Mouse (Mus musculus) brown adipose tissue, adult 24 weeks (tissue): ENCODE measurements around the gene Kcnj2. TPM values are rescaled to one million over a fixed set of nuclear protein-coding genes. Genes with fewer than 3 reads are reported as not detected.
A peak's percentile ranks its signal among the peaks of the same experiment; 100 is the strongest.

ENCODE experiments used
- H3K27ac ChIP-seq: fragments of 200-500 bp; replicated peaks from 2 replicates; pipeline ENCODE4 v1.5.1; 2012; ENCODE audit warnings: low read depth, mild to moderate bottlenecking, low read length
- H3K4me1 ChIP-seq: fragments of 200-500 bp; 2 replicates; pipeline ENCODE4 v1.6.1; 2012; ENCODE audit warnings: low read length, mixed read lengths; ENCODE audit not compliant: control insufficient read depth, insufficient read depth, insufficient read length
- H3K4me3 ChIP-seq: fragments of 200-500 bp; 2 replicates; pipeline ENCODE4 v1.5.1; 2012; ENCODE audit warnings: low read depth, mild to moderate bottlenecking, low read length, moderate library complexity; ENCODE audit not compliant: insufficient read depth
- polyA plus RNA-seq: library from polyadenylated mRNA; stranded (reverse); fragments of >200 nt; gene quantifications from 2 replicates; pipeline ENCODE4 v1.2.4, GENCODE M21; 2012; ENCODE audit not compliant: missing spikeins, insufficient read depth, insufficient read length

Gene Kcnj2
- polyA plus RNA-seq, 1 experiment: 0.75 TPM

- Histone ChIP-seq H3K4me3 (no peak overlapping the region), H3K27ac (no peak overlapping the region), H3K4me1 (no peaks in the 10 kb centered on the region)
Measured at GRCm38 (mm10) chr11:111070460-111070859, 4.5 kb downstream of the Kcnj2 start.

- Histone ChIP-seq H3K4me3 (no peak overlapping the region), H3K4me1 (no peaks in the 10 kb centered on the region), H3K27ac (no peak overlapping the region)
Measured at GRCm38 (mm10) chr11:111074131-111074530, 8.2 kb downstream of the Kcnj2 start.

DNA sequence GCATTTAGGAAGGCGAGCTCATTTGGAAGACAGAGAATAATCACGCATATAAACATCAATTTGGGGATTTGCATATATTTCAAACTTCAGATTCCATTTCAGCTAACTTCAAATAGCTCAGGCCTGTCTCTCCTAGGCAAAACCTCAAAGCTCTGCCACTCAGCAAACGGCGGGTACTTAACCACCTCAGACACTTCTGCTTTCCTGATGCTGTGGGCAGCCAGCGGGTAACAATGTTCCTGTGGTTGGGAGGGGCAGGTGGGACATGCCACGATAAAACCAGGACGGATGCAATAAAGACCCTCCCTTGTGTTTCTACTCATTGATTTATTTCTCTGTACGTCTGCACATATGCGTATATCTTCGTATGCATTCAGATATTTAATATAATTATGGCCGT is 12.1 kb downstream of the Kcnj2 start:
- H3K4me1 ChIP-seq: no peaks in the 10 kb centered on the region
- no peak overlapping the region for H3K4me3 ChIP-seq
- no peak overlapping the region for H3K27ac ChIP-seq

- no peak overlapping the region for H3K27ac ChIP-seq
- no peak overlapping the region for H3K4me3 ChIP-seq
- no peaks in the 10 kb centered on the region for H3K4me1 ChIP-seq
Measured at GRCm38 (mm10) chr11:111083009-111083408, 17.0 kb downstream of the Kcnj2 start.

- Histone ChIP-seq H3K27ac (peak overlapping the region; percentile 24; the same call in 1 of the 2 replicates), H3K4me1 (peaks cover 3% of the 10 kb centered on the region; the same call in 1 of the 2 replicates), H3K4me3 (no peak overlapping the region)
Measured at GRCm38 (mm10) chr11:111086933-111087332, 21.0 kb downstream of the Kcnj2 start.

DNA sequence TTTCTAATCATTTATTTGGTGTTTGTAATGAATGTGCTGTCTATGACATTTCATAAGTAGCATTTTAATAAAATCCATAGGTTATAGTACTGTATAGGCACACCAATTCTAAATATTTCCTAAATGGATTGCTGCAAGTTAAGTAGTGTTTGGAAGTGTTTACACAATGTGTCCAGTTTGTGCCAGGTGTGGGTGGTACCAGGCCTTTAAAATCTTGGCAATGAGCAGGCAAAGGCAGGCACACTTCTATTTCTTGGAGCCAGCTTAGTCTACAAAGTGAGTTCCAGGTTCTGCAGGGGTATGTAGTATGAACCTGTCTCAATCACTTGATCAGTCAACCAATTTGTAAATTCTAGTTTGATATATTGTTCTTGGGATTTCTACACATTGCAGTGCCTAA is 22.3 kb downstream of the Kcnj2 start:
- H3K27ac ChIP-seq: no peak overlapping the region
- no peak overlapping the region for H3K4me3 ChIP-seq
- peaks cover 3% of the 10 kb centered on the region; the same call in 1 of the 2 replicates for H3K4me1 ChIP-seq

GRCm38 (mm10) chr11:111088812-111089211 is 22.8 kb downstream of the Kcnj2 start:
- no peak overlapping the region for H3K27ac ChIP-seq
- H3K4me3 ChIP-seq: no peak overlapping the region
- peaks cover 3% of the 10 kb centered on the region; the same call in 1 of the 2 replicates for H3K4me1 ChIP-seq

GRCm38 (mm10) chr11:111091117-111091516 is 25.2 kb downstream of the Kcnj2 start:
- H3K4me1 ChIP-seq: peaks cover 3% of the 10 kb centered on the region; the same call in 1 of the 2 replicates
- no peak overlapping the region for H3K4me3 ChIP-seq

DNA sequence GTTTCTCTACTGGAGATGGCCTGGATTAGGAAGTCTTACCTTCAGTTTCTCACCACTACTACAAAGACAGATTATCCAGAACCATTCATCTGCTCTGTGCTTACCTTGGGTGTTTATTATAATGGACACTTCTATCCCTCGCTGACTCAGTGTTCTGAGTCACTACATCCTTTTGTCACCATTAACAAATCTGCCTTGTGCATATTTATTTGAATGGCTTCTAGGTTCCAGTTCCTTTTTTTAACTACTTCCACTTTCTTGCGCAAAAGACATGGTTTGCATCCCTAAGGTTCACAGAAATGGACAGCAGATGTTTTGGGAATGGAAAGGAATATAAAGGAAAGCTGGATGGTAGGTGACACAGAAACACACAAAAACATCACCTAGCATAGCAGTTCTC is 27.0 kb downstream of the Kcnj2 start:
- peaks cover 3% of the 10 kb centered on the region; the same call in 1 of the 2 replicates for H3K4me1 ChIP-seq
- H3K27ac ChIP-seq: no peak overlapping the region
- no peak overlapping the region for H3K4me3 ChIP-seq

More at GRCm38 (mm10) chr11:111091117-111091516, 25.2 kb downstream of the Kcnj2 start:
- no peak overlapping the region for H3K27ac ChIP-seq

DNA sequence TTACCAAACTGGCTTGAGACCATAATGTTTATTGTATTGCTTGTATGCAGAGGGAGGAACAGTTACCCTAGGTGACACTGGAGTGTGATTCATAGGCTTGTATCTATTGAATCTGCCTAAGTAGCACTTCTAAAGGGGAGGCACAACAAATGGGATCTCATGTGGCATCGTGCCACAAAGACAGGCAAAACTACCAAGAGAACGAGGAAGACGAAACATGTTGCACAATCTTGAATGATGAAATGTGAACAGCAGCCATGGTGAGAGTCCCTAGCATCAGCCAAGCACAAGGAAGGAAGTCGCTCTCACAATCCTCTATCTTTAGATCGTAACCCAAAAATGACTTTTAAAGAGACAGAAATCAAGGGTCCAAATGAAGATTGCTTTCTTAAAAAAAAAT is 30.6 kb downstream of the Kcnj2 start:
- Histone ChIP-seq H3K4me3 (no peak overlapping the region), H3K4me1 (no peaks in the 10 kb centered on the region), H3K27ac (no peak overlapping the region)

DNA sequence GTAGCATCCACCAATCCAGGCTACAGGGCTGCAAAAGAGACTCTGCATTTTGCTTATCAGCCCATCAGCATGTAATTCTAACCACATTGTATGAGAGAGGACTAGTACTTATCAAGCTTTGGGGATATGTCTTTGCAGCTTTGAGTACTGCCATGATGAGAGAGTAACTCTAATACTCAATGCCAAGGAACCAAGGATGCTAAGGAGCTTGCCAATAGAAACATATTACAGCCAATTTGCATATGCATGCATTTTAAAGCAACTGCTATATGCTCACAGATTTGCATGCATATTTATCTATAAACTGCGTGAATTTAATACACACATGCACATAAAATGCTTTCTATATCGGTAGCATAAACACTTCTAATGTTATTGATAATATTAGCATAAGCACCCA is 34.2 kb downstream of the Kcnj2 start:
- Histone ChIP-seq H3K4me1 (no peaks in the 10 kb centered on the region), H3K27ac (no peak overlapping the region), H3K4me3 (no peak overlapping the region)

GRCm38 (mm10) chr11:111100651-111101050 is 34.7 kb downstream of the Kcnj2 start:
- Histone ChIP-seq H3K4me3 (no peak overlapping the region), H3K27ac (no peak overlapping the region), H3K4me1 (no peaks in the 10 kb centered on the region)

DNA sequence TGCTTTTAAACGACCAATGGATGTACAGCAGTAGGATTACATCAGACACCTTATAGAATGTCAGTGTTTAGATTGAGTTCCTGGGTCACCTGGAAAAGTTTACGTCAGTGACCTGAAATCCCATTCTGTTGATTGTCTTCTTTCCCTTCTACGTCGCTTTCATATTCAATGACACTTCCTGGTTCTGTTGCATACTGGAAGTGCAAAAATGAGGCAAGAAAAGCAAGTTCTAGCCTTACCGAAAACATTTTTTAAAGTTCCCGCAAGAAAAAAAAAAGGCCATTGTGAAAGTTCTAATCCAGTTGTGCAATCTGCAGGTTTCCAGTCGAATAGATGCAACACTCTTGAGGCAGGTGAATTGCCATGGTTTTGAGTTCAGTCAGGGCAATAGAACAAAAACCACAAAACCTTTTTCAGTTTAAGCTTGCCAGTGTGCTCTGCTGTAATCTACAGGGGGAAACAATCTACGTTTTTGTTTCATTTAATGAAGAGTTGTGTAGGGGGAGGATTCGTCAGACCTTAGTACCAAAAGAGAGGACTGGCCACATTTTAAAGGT is 35.7 kb downstream of the Kcnj2 start:
- H3K27ac ChIP-seq: no peak overlapping the region
- H3K4me1 ChIP-seq: no peaks in the 10 kb centered on the region
- H3K4me3 ChIP-seq: no peak overlapping the region

DNA sequence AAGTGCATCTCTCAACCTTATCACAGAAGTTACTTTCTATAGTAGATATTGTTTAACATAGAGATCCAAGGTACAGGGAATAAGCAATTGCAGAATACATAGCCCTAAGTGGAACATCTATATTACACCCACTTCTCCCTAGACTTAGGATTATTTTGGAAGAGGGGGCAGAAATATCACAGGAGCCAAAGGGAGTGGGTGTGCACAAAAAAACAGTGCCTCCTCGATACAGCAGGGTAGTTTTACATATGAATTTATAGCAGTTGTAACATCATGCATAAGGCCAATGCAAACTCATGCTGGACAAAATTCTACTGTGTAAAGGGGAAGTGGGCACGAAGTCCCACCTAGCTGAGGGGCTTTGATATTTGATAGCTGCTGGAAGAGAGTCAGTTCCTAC is 38.5 kb downstream of the Kcnj2 start:
- Histone ChIP-seq H3K27ac (no peak overlapping the region), H3K4me3 (no peak overlapping the region), H3K4me1 (no peaks in the 10 kb centered on the region)

- Histone ChIP-seq H3K4me1 (no peaks in the 10 kb centered on the region), H3K27ac (no peak overlapping the region), H3K4me3 (no peak overlapping the region)
Measured at GRCm38 (mm10) chr11:111108130-111108529, 42.2 kb downstream of the Kcnj2 start.

- H3K4me1 ChIP-seq: no peaks in the 10 kb centered on the region
- H3K4me3 ChIP-seq: no peak overlapping the region
- H3K27ac ChIP-seq: no peak overlapping the region
Measured at GRCm38 (mm10) chr11:111121514-111121913, 55.5 kb downstream of the Kcnj2 start.
